Mouse (Mus musculus) hindbrain, embryonic 16.5 days (tissue): ENCODE data around the gene Pheta1. TPM values are rescaled to one million over a fixed set of nuclear protein-coding genes. Genes with fewer than 3 reads are reported as not detected.

Experiments used
- ATAC-seq: fragments of 200-750 bp; cut with Nextera tagmentation; 2 replicates; pipeline ENCODE4 v1.8.0; 2017; ENCODE audit warnings: moderate TSS enrichment, moderate library complexity
- H3K27ac ChIP-seq: fragments of 300-500 bp; sonication (generic); 2 replicates; pipeline ENCODE4 v1.5.1; 2014; ENCODE audit warnings: low read depth, mild to moderate bottlenecking, control low read depth, low read length, moderate library complexity
- H3K27me3 ChIP-seq: fragments of 300-500 bp; sonication (generic); replicated peaks from 2 replicates; pipeline ENCODE4 v1.6.1; 2014; ENCODE audit warnings: low read length; ENCODE audit not compliant: control insufficient read depth, insufficient read depth
- H3K36me3 ChIP-seq: fragments of 300-500 bp; sonication (generic); 2 replicates; pipeline ENCODE4 v1.6.1; 2014; ENCODE audit warnings: mild to moderate bottlenecking, low read length, moderate library complexity, mixed read lengths; ENCODE audit not compliant: control insufficient read depth, insufficient read depth
- H3K4me1 ChIP-seq: fragments of 300-500 bp; sonication (generic); 2 replicates; pipeline ENCODE4 v1.6.1; 2014; ENCODE audit warnings: low read depth, low read length; ENCODE audit not compliant: control insufficient read depth, insufficient read depth
- H3K4me2 ChIP-seq: fragments of 300-500 bp; sonication (generic); 2 replicates; pipeline ENCODE4 v1.6.1; 2014; ENCODE audit warnings: mild to moderate bottlenecking, low read length, control low read depth, moderate library complexity
- H3K4me3 ChIP-seq: fragments of 300-500 bp; sonication (generic); 2 replicates; pipeline ENCODE4 v1.5.1; 2014; ENCODE audit warnings: mild to moderate bottlenecking, low read length, control low read depth, moderate library complexity
- H3K9ac ChIP-seq: fragments of 300-500 bp; sonication (generic); 2 replicates; pipeline ENCODE4 v1.6.1; 2014; ENCODE audit warnings: low read depth, mild to moderate bottlenecking, control low read depth, low read length, moderate library complexity
- H3K9me3 ChIP-seq: fragments of 300-500 bp; sonication (generic); 2 replicates; pipeline ENCODE4 v1.6.1; 2014; ENCODE audit warnings: mild to moderate bottlenecking, low read length, moderate library complexity; ENCODE audit not compliant: control insufficient read depth
- WGBS: fragments of 180-500 bp; shearing (Covaris S2); extraction: QIAGEN DNeasy Blood & Tissue Kit; methylation state at CpG from one replicate; pipeline ENCODE4 v1.1.7; 2014; 5-methylcytosine and 5-hydroxymethylcytosine counted together
- polyA plus RNA-seq: library from polyadenylated mRNA; unstranded; fragments of >200 nt; fragmentation: Nextera tagmentation; extraction: Ambion mirVana; gene quantifications from 2 replicates; pipeline ENCODE4 v1.2.1, GENCODE M21; 2015

The Pheta1 gene
- polyA plus RNA-seq, 1 experiment from 2014 or later: 34.1 TPM

GRCm38 (mm10) chr5:121883356-121883755 lies 34.6 kb downstream of the Pheta1 start:
- H3K9me3 ChIP-seq: no peaks in the 10 kb centered on the region
- no peaks in the 10 kb centered on the region for H3K27me3 ChIP-seq
- no peak overlapping the region for H3K27ac ChIP-seq
- no peaks in the 10 kb centered on the region for H3K4me1 ChIP-seq
- H3K36me3 ChIP-seq: no peaks in the 10 kb centered on the region; the same call in 1 of the 2 replicates
- 63% methylated on average over 8 of the region's 8 CpGs for WGBS
- no peak overlapping the region for H3K9ac ChIP-seq
- H3K4me3 ChIP-seq: no peak overlapping the region
- ATAC-seq: peak; percentile 47; the same call in 1 of the 2 replicates
- no peak overlapping the region for H3K4me2 ChIP-seq

GRCm38 (mm10) chr5:121889375-121889774 lies 40.6 kb downstream of the Pheta1 start:
- WGBS: 19% methylated on average over 13 of the region's 13 CpGs
- Histone ChIP-seq H3K9me3 (no peaks in the 10 kb centered on the region), H3K4me1 (peaks cover 2% of the 10 kb centered on the region; the same call in 1 of the 2 replicates), H3K4me3 (no peak overlapping the region), H3K4me2 (no peak overlapping the region), H3K27me3 (0 out of 2 replicates have a peak, but pooled peaks cover 2% of the 10 kb centered on the region), H3K36me3 (no peaks in the 10 kb centered on the region; the same call in 1 of the 2 replicates), H3K9ac (no peak overlapping the region), H3K27ac (no peak overlapping the region)
- ATAC-seq: peak; percentile 51; the same call in 1 of the 2 replicates

- ATAC-seq: no peak
- Histone ChIP-seq H3K9me3 (no peaks in the 10 kb centered on the region), H3K4me2 (no peak overlapping the region), H3K27ac (0 out of 2 replicates have a peak overlapping the region, but pooled peaks have one; percentile 21), H3K27me3 (0 out of 2 replicates have a peak, but pooled peaks cover 2% of the 10 kb centered on the region), H3K9ac (no peak overlapping the region), H3K36me3 (no peaks in the 10 kb centered on the region; the same call in 1 of the 2 replicates), H3K4me1 (peaks cover 6% of the 10 kb centered on the region; the same call in 1 of the 2 replicates), H3K4me3 (no peak overlapping the region)
- WGBS: 45% methylated on average over 9 of the region's 9 CpGs
Measured at GRCm38 (mm10) chr5:121889819-121890362, 41.1 kb downstream of the Pheta1 start.

- H3K27ac ChIP-seq: no peak overlapping the region
- WGBS: 93% methylated on average over 7 of the region's 7 CpGs
- peaks cover 15% of the 10 kb centered on the region for H3K4me1 ChIP-seq
- ATAC-seq: no peak
- H3K27me3 ChIP-seq: 0 out of 2 replicates have a peak, but pooled peaks cover 2% of the 10 kb centered on the region
- H3K36me3 ChIP-seq: no peaks in the 10 kb centered on the region; the same call in 1 of the 2 replicates
- H3K4me2 ChIP-seq: no peak overlapping the region
- H3K9me3 ChIP-seq: no peaks in the 10 kb centered on the region
- no peak overlapping the region for H3K4me3 ChIP-seq
- H3K9ac ChIP-seq: no peak overlapping the region
Measured at GRCm38 (mm10) chr5:121890925-121891324, 42.1 kb downstream of the Pheta1 start.

GRCm38 (mm10) chr5:121892281-121892680 lies 43.5 kb downstream of the Pheta1 start:
- peaks cover 16% of the 10 kb centered on the region for H3K4me1 ChIP-seq

GRCm38 (mm10) chr5:121893581-121893980 lies 44.8 kb downstream of the Pheta1 start:
- Histone ChIP-seq H3K9me3 (no peaks in the 10 kb centered on the region), H3K4me3 (no peak overlapping the region), H3K27me3 (0 out of 2 replicates have a peak, but pooled peaks cover 2% of the 10 kb centered on the region), H3K4me2 (no peak overlapping the region), H3K4me1 (peaks cover 16% of the 10 kb centered on the region), H3K36me3 (no peaks in the 10 kb centered on the region), H3K9ac (no peak overlapping the region), H3K27ac (no peak overlapping the region)
- 40% methylated on average over 3 of the region's 3 CpGs for WGBS
- no peak for ATAC-seq

More at GRCm38 (mm10) chr5:121892281-121892680, 43.5 kb downstream of the Pheta1 start:
- no peak for ATAC-seq
- 86% methylated on average over 14 of the region's 14 CpGs for whole genome bisulfite sequencing
- H3K27me3 ChIP-seq: 0 out of 2 replicates have a peak, but pooled peaks cover 2% of the 10 kb centered on the region
- H3K27ac ChIP-seq: no peak overlapping the region
- H3K9me3 ChIP-seq: no peaks in the 10 kb centered on the region
- H3K9ac ChIP-seq: no peak overlapping the region
- no peaks in the 10 kb centered on the region for H3K36me3 ChIP-seq
- H3K4me2 ChIP-seq: no peak overlapping the region
- H3K4me3 ChIP-seq: no peak overlapping the region

GRCm38 (mm10) chr5:121894647-121895046 lies 45.9 kb downstream of the Pheta1 start:
- Histone ChIP-seq H3K4me2 (no peak overlapping the region), H3K36me3 (no peaks in the 10 kb centered on the region), H3K27me3 (0 out of 2 replicates have a peak, but pooled peaks cover 2% of the 10 kb centered on the region), H3K9ac (peak overlapping the region; percentile 22; the same call in 1 of the 2 replicates), H3K4me1 (peaks cover 16% of the 10 kb centered on the region), H3K9me3 (no peaks in the 10 kb centered on the region), H3K4me3 (no peak overlapping the region), H3K27ac (no peak overlapping the region)
- WGBS: 43% methylated on average over 10 of the region's 10 CpGs
- ATAC-seq: no peak

GRCm38 (mm10) chr5:121895117-121895756 lies 46.5 kb downstream of the Pheta1 start:
- Histone ChIP-seq H3K4me1 (peaks cover 14% of the 10 kb centered on the region), H3K27me3 (0 out of 2 replicates have a peak, but pooled peaks cover 2% of the 10 kb centered on the region), H3K36me3 (no peaks in the 10 kb centered on the region), H3K27ac (no peak overlapping the region), H3K4me3 (no peak overlapping the region), H3K9me3 (no peaks in the 10 kb centered on the region), H3K4me2 (peak overlapping the region; percentile 25), H3K9ac (peak overlapping the region; percentile 22; the same call in 1 of the 2 replicates)
- WGBS: 27% methylated on average over 24 of the region's 24 CpGs
- ATAC-seq: no peak
